Mouse (Mus musculus): ENCODE data around the gene Arhgap4. TPM values are rescaled to one million over a fixed set of nuclear protein-coding genes. Genes with fewer than 3 reads are reported as not detected.

Arhgap4 gene
- total and polyA plus RNA-seq, 3 experiments: 1.7 to 5.0 (median 2.1) TPM

- H3K9me3 ChIP-seq (replicated peaks): no peaks in the 10 kb centered on the region
- DNase-seq (ENCODE audit: low spot score) (peak; percentile 76), ATAC-seq (ENCODE audit: extremely low read depth, insufficient number of reproducible peaks, low FRiP score, poor library complexity, severe bottlenecking) (peak; percentile 37; the same call in 1 of the 2 replicates)
- H3K4me1 ChIP-seq (ENCODE audit: insufficient read depth, low read depth, low read length): peaks cover 42% of the 10 kb centered on the region
- peaks cover 31% of the 10 kb centered on the region for H3K36me3 ChIP-seq (replicated peaks)
- H3K27me3 ChIP-seq (ENCODE audit: insufficient read depth, low read length): no peaks in the 10 kb centered on the region
- TF ChIP-seq POLR2AphosphoS5 (IDR thresholded peaks at IDR 0.05; ENCODE audit: insufficient replicate concordance, low read depth, low read length): no peak
- H3K4me3 ChIP-seq (ENCODE audit: low read depth, low read length): peak within 1 kb of the TSS; percentile 84
Observed at GRCm38 (mm10) chrX:73966248-73967176, 44.8 kb upstream of the Arhgap4 start, which contains the start of gene Hcfc1. Hcfc1 (minus strand) TSS chrX:73966357.

- TF ChIP-seq GATA2 (IDR thresholded peaks at IDR 0.05; ENCODE audit: borderline replicate concordance, low read depth, low read length) (no peak), TAL1 (conservative IDR thresholded peaks at IDR 0.05; ENCODE audit: low read depth, low read length) (no peak), GATA1 (IDR thresholded peaks at IDR 0.05; ENCODE audit: borderline replicate concordance, low read length) (no peak), POLR2AphosphoS5 (IDR thresholded peaks at IDR 0.05; ENCODE audit: insufficient replicate concordance, low read depth, low read length) (no peak), CTCF (IDR thresholded peaks at IDR 0.05; ENCODE audit: low read depth, low read length) (no peak)
- H3K4me1 ChIP-seq (ENCODE audit: insufficient read depth, low read depth, low read length): peaks cover 53% of the 10 kb centered on the region
- ATAC-seq (ENCODE audit: extremely low read depth, insufficient number of reproducible peaks, low FRiP score, poor library complexity, severe bottlenecking) (no peak), DNase-seq (ENCODE audit: low spot score) (no peak)
- H3K36me3 ChIP-seq (replicated peaks): peaks cover 43% of the 10 kb centered on the region
- H3K4me3 ChIP-seq (ENCODE audit: low read depth, low read length): peak overlapping the region; percentile 84
- no peaks in the 10 kb centered on the region for H3K9me3 ChIP-seq (replicated peaks)
- no peaks in the 10 kb centered on the region for H3K27me3 ChIP-seq (ENCODE audit: insufficient read depth, low read length)
Observed at GRCm38 (mm10) chrX:73965307-73965706, 43.6 kb upstream of the Arhgap4 start.

GRCm38 (mm10) chrX:73964363-73964762 lies 42.7 kb upstream of the Arhgap4 start:
- Histone ChIP-seq H3K4me3 (ENCODE audit: low read depth, low read length) (peak overlapping the region; percentile 84), H3K36me3 (replicated peaks) (peaks cover 53% of the 10 kb centered on the region), H3K27me3 (ENCODE audit: insufficient read depth, low read length) (no peaks in the 10 kb centered on the region), H3K4me1 (ENCODE audit: insufficient read depth, low read depth, low read length) (peaks cover 52% of the 10 kb centered on the region), H3K9me3 (replicated peaks) (no peaks in the 10 kb centered on the region)
- ATAC-seq (ENCODE audit: extremely low read depth, insufficient number of reproducible peaks, low FRiP score, poor library complexity, severe bottlenecking) (peak; percentile 48), DNase-seq (ENCODE audit: low spot score) (peak; percentile 18)
- TF ChIP-seq POLR2AphosphoS5 (IDR thresholded peaks at IDR 0.05; ENCODE audit: insufficient replicate concordance, low read depth, low read length) (no peak; the same call in 1 of the 2 replicates), GATA2 (IDR thresholded peaks at IDR 0.05; ENCODE audit: borderline replicate concordance, low read depth, low read length) (no peak), GATA1 (IDR thresholded peaks at IDR 0.05; ENCODE audit: borderline replicate concordance, low read length) (no peak)

- DNase-seq (ENCODE audit: low spot score) (no peak), ATAC-seq (ENCODE audit: extremely low read depth, insufficient number of reproducible peaks, low FRiP score, poor library complexity, severe bottlenecking) (no peak)
- no peaks in the 10 kb centered on the region for H3K9me3 ChIP-seq (replicated peaks)
- TF ChIP-seq GATA2 (IDR thresholded peaks at IDR 0.05; ENCODE audit: borderline replicate concordance, low read depth, low read length) (no peak), GATA1 (IDR thresholded peaks at IDR 0.05; ENCODE audit: borderline replicate concordance, low read length) (no peak), POLR2AphosphoS5 (IDR thresholded peaks at IDR 0.05; ENCODE audit: insufficient replicate concordance, low read depth, low read length) (no peak), CTCF (IDR thresholded peaks at IDR 0.05; ENCODE audit: low read depth, low read length) (no peak), TAL1 (conservative IDR thresholded peaks at IDR 0.05; ENCODE audit: low read depth, low read length) (no peak)
- peaks cover 9% of the 10 kb centered on the region for H3K4me1 ChIP-seq (ENCODE audit: insufficient read depth, low read depth, low read length)
- peaks cover 95% of the 10 kb centered on the region for H3K36me3 ChIP-seq (replicated peaks)
- H3K27me3 ChIP-seq (ENCODE audit: insufficient read depth, low read length): no peaks in the 10 kb centered on the region
- no peak overlapping the region for H3K4me3 ChIP-seq (ENCODE audit: low read depth, low read length)
Observed at GRCm38 (mm10) chrX:73954988-73955387, 33.3 kb upstream of the Arhgap4 start.

DNA sequence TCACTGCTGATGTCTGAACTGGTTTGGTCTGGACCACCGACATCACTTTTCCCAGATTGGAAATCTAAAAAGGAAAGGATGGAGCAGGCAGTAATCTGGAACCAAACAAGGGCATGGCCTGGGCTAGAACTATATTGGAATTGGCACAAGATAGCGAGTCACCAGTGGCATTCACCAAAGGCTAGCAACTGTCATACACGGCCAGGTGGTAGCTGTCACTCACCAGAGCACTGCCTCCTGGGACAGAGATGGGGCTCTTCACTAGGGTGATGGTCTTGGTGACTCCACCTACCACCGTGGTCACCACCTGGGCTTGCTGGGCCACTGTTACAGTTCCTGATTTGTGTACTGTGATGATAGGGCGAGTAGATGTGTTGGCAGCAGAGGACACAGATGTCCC lies 30.9 kb upstream of the Arhgap4 start:
- no peak for ATAC-seq (ENCODE audit: extremely low read depth, insufficient number of reproducible peaks, low FRiP score, poor library complexity, severe bottlenecking)
- no peaks in the 10 kb centered on the region for H3K27me3 ChIP-seq (ENCODE audit: insufficient read depth, low read length)
- no peak for TF ChIP-seq TAL1 (conservative IDR thresholded peaks at IDR 0.05; ENCODE audit: low read depth, low read length)
- no peak for TF ChIP-seq CTCF (IDR thresholded peaks at IDR 0.05; ENCODE audit: low read depth, low read length)
- no peak for TF ChIP-seq GATA1 (IDR thresholded peaks at IDR 0.05; ENCODE audit: borderline replicate concordance, low read length)
- no peak for TF ChIP-seq POLR2AphosphoS5 (IDR thresholded peaks at IDR 0.05; ENCODE audit: insufficient replicate concordance, low read depth, low read length)
- TF ChIP-seq GATA2 (IDR thresholded peaks at IDR 0.05; ENCODE audit: borderline replicate concordance, low read depth, low read length): no peak
- no peak for DNase-seq (ENCODE audit: low spot score)
- no peaks in the 10 kb centered on the region for H3K9me3 ChIP-seq (replicated peaks)
- peaks cover 30% of the 10 kb centered on the region for H3K4me1 ChIP-seq (ENCODE audit: insufficient read depth, low read depth, low read length)
- H3K4me3 ChIP-seq (ENCODE audit: low read depth, low read length): no peak overlapping the region
- H3K36me3 ChIP-seq (replicated peaks): peaks cover 96% of the 10 kb centered on the region

- Histone ChIP-seq H3K4me3 (ENCODE audit: low read depth, low read length) (no peak overlapping the region; the same call in 1 of the 2 replicates), H3K27me3 (ENCODE audit: insufficient read depth, low read length) (no peaks in the 10 kb centered on the region), H3K9me3 (replicated peaks) (no peaks in the 10 kb centered on the region), H3K36me3 (replicated peaks) (peaks cover 99% of the 10 kb centered on the region), H3K4me1 (ENCODE audit: insufficient read depth, low read depth, low read length) (peaks cover 42% of the 10 kb centered on the region)
- no peak for ATAC-seq (ENCODE audit: extremely low read depth, insufficient number of reproducible peaks, low FRiP score, poor library complexity, severe bottlenecking)
- DNase-seq (ENCODE audit: low spot score): no peak
- no peak for TF ChIP-seq TAL1 (conservative IDR thresholded peaks at IDR 0.05; ENCODE audit: low read depth, low read length)
- TF ChIP-seq POLR2AphosphoS5 (IDR thresholded peaks at IDR 0.05; ENCODE audit: insufficient replicate concordance, low read depth, low read length): no peak
- TF ChIP-seq CTCF (IDR thresholded peaks at IDR 0.05; ENCODE audit: low read depth, low read length): no peak
- TF ChIP-seq GATA1 (IDR thresholded peaks at IDR 0.05; ENCODE audit: borderline replicate concordance, low read length): no peak
- TF ChIP-seq GATA2 (IDR thresholded peaks at IDR 0.05; ENCODE audit: borderline replicate concordance, low read depth, low read length): no peak
Observed at GRCm38 (mm10) chrX:73949341-73949740, 27.7 kb upstream of the Arhgap4 start.
